Mouse (Mus musculus) spleen, postnatal 4 days (tissue): ENCODE results near the gene Rassf8.
A peak's percentile ranks its signal among the peaks of the same experiment; 100 is the strongest.

Source experiments
- DNase-seq, 2 experiments: peaks; one replicate each; pipeline ENCODE4 v3.0.0; 2022; ENCODE audit warnings: low spot score in 2 of 2

Gene Rassf8

GRCm38 (mm10) chr6:145746132-145746849 lies at the start of gene Rassf8:
Gene Rassf8 (plus strand): TSS chr6:145746748.
- DNase-seq: peak; percentile 71 to 81

GRCm38 (mm10) chr6:145701021-145701540 lies 45.5 kb upstream of the Rassf8 start:
- DNase-seq: no peak

- DNase-seq: no peak
Measured at GRCm38 (mm10) chr6:145703667-145704066, 42.9 kb upstream of the Rassf8 start.

- DNase-seq: no peak
Measured at GRCm38 (mm10) chr6:145709956-145710720, 36.4 kb upstream of the Rassf8 start.

DNA sequence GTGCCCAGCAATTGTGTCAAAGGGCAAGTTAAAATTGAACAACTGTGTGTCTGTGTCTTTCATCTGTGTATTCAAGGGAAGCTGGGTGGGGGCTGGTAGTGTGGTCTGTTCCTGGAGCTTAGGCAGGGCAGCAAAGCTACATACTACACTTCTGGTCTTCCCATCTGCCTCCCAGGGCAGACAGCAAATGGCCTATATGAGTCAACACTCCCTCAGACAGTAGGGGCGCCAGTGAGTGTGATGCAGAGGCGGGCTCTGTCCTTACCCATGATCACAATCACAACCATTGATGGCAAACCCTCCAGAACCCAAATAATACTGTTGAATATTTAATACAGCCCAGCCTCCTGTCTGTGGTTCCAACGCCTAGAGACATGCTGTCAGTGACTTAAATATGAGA lies 35.8 kb upstream of the Rassf8 start:
- no peak for DNase-seq

DNA sequence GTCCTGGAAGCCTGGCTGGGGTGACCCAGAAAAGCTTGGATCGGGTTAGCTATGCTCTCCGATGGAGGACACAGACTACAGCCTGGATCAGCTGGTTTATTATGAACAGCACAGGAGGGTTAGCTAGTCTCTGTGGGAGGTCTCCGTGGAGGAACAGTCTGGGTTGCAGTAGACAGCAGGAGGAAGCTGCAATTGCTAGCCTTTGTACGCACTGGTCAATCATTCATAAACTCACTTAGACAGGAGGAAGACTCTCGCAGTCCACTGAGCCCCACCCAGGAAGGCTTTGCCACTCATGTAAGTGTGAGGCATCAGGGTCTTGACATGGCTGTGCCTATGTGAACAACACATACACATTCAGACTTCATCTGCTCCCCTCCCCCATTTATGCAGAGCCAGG lies 35.2 kb upstream of the Rassf8 start:
- DNase-seq: no peak

- DNase-seq: no peak
Measured at GRCm38 (mm10) chr6:145713241-145714114, 33.1 kb upstream of the Rassf8 start.

DNA sequence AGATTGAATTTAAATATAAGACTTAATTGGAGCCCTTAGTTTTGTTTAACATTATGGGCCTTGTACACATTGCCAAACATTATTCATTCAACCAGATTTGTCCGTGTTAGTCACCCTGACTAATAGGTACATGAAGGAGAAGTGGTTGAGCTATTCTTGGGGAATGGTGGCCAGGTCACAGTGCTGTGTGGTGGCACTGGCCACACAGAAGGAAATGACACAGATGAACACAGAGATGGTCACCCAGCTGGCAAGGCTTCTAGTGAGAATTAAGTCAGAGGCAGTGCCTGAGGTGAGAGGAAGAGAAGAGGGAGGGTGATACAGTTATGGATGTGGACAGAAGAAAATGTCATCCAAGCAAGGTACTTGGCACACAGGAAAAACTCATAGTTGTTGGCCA lies 32.4 kb upstream of the Rassf8 start:
- DNase-seq: no peak

DNA sequence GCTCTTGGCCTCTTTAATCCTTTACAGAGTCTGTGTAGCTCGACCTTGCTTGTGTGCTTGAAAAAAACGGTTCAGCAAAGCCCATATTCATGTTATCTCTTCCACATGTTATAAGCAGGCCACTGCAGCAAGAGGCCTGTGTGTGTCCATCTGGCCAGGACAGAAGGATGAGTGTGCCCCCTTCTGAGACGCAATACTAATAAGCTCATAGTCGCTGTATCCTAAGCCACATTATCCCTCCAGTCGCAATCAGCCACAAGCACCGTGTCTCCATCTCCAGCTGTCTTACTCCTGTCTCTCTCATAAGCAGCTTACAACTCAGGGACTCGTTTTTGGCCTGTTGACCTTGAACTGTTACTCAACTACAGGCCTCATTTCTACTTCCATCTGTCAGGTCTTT lies 24.0 kb upstream of the Rassf8 start:
- DNase-seq: no peak

- DNase-seq: no peak
Measured at GRCm38 (mm10) chr6:145723131-145723863, 23.3 kb upstream of the Rassf8 start.

GRCm38 (mm10) chr6:145725849-145726248 lies 20.7 kb upstream of the Rassf8 start:
- DNase-seq: no peak

- no peak for DNase-seq
Measured at GRCm38 (mm10) chr6:145726986-145727385, 19.6 kb upstream of the Rassf8 start.

GRCm38 (mm10) chr6:145732868-145733267 lies 13.7 kb upstream of the Rassf8 start:
- no peak for DNase-seq

GRCm38 (mm10) chr6:145733276-145733675 lies 13.3 kb upstream of the Rassf8 start:
- DNase-seq: no peak

GRCm38 (mm10) chr6:145733911-145734310 lies 12.6 kb upstream of the Rassf8 start:
- no peak for DNase-seq

DNA sequence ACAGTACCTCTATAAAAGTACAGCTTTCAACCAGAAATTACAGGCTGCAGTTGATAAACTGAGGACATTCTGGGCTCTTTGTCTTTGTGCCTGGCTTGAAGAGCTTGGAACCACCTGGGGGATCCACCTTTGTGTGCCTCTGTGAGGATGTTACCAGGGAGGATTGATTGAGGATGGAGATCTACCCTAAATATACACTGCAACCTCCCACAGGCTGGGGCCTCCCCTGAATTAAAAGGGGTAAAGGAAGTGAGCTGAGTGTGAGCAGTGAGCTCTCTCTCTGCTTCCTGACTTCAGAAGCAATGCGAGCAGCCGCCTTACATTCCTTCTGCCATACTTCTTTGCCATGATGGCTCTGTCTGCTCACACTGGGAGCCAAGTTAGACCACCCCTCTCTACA lies 10.4 kb upstream of the Rassf8 start:
- no peak for DNase-seq

GRCm38 (mm10) chr6:145739231-145739630 lies 7.3 kb upstream of the Rassf8 start:
- no peak for DNase-seq

DNA sequence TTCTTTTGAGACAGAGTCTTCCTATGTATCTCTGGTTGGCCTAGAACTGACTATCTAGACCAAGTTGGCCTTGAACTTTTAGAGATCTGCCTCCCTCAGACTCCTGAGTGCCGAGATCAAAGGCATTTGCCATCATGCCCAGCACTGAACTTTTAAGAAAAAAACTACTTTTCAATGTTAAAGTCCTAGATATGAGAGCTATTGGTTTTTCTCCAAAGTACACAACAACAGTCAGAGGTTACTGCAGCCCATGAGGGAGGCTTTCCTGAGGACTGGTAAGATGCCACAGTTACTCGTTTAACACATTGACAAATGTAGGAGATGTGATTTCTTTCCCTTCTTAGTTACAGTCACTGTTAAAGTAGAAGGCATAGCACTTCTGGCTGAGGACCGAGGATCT lies 6.5 kb upstream of the Rassf8 start:
- DNase-seq: no peak

DNA sequence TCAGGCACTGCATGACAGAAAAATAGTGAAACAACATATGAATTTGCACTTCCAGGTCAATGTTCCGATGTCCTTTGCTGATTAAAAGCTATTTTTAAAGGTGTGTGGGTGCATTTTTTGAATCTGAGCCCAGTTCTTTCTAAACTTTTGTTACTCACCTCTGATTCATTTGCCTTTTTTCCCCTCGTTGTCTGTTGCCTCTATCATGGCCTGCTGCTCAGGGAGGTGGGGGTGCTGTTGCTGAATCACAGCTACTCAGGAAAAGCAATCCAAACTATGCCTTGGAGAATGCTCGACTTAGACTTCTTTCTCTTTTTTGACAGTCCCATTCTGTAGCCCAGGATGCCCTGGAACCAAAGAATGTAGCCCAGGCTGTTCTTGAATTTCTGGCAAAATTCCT lies 1.3 kb upstream of the Rassf8 start:
- DNase-seq: no peak

DNA sequence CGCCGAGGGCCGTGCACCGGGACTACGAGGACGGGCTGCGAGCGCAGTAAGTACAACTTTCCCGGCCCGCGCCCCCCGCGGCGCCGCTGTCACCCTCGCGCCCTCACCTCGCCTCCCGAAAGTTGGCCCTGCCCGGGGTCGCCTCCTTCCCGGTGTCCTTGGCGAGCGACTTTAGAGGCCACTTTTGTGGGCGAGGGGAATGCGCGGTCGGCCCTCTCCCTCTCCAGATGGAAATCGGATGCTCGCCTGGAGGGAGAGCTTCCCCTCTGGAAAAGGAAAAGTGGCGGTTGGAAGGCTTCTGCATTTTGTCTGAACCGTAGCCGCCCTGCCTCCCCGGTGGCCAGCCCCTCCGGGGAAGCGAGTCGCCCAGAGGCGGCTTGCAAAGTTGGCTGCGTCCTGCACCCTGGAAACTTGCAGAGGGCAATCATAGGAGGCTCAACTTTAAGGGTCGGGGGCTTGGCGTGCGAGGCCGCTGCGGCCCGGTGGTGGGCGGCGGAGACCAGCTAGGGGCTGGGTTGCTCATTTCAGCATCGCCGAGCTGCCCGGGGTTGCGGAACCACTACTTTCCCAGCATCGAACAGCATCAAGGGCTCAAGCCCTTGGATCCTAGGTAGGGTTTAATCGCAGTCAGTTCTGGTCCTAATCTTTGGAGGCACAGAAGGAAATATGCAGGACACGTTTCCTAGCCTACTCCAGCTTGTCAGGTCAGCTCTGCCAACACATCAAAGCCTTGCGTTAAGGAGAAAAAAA lies 548 bp downstream of the Rassf8 start:
- DNase-seq: peak; percentile 18 to 68
